Mouse (Mus musculus) embryonic facial prominence, embryonic 14.5 days (tissue): ENCODE measurements around the gene Erp29. TPM values are rescaled to one million over a fixed set of nuclear protein-coding genes. Genes with fewer than 3 reads are reported as not detected.

Experiments
- ATAC-seq: fragments of 200-750 bp; cut with Nextera tagmentation; 2 replicates; pipeline ENCODE4 v1.8.0; 2017; ENCODE audit warnings: low read depth, moderate number of reproducible peaks, moderate TSS enrichment
- DNase-seq: peaks from one replicate; pipeline ENCODE4 v3.0.0-alpha.2; 2015; ENCODE audit warnings: low spot score
- H3K27ac ChIP-seq: fragments of 300-500 bp; sonication (generic); replicated peaks from 2 replicates; pipeline ENCODE4 v1.5.1; 2014; ENCODE audit warnings: low read depth, mild to moderate bottlenecking, low read length, moderate library complexity
- H3K27me3 ChIP-seq: fragments of 300-500 bp; sonication (generic); replicated peaks from 2 replicates; pipeline ENCODE4 v1.6.1; 2014; ENCODE audit warnings: low read length; ENCODE audit not compliant: control insufficient read depth, insufficient read depth
- H3K36me3 ChIP-seq: fragments of 300-500 bp; sonication (generic); 2 replicates; pipeline ENCODE4 v1.6.1; 2014; ENCODE audit warnings: low read length, mixed read lengths; ENCODE audit not compliant: control insufficient read depth, insufficient read depth
- H3K4me1 ChIP-seq: fragments of 300-500 bp; sonication (generic); 2 replicates; pipeline ENCODE4 v1.6.1; 2014; ENCODE audit warnings: antibody characterized with exemption, low read length; ENCODE audit not compliant: control insufficient read depth, insufficient read depth
- H3K4me2 ChIP-seq: fragments of 300-500 bp; sonication (generic); 2 replicates; pipeline ENCODE4 v1.6.1; 2014; ENCODE audit warnings: low read depth, mild to moderate bottlenecking, low read length, moderate library complexity, mixed read lengths
- H3K4me3 ChIP-seq: fragments of 300-500 bp; sonication (generic); 2 replicates; pipeline ENCODE4 v1.5.1; 2014; ENCODE audit warnings: low read depth, mild to moderate bottlenecking, low read length
- H3K9ac ChIP-seq: fragments of 300-500 bp; sonication (generic); 2 replicates; pipeline ENCODE4 v1.6.1; 2014; ENCODE audit warnings: low read depth, mild to moderate bottlenecking, low read length, moderate library complexity, mixed read lengths
- H3K9me3 ChIP-seq: fragments of 300-500 bp; sonication (generic); 2 replicates; pipeline ENCODE4 v1.6.1; 2016; ENCODE audit warnings: low read length; ENCODE audit not compliant: control insufficient read depth
- WGBS: fragments of 180-500 bp; shearing (Covaris S2); extraction: QIAGEN DNeasy Blood & Tissue Kit; methylation state at CpG from one replicate; pipeline ENCODE4 v1.1.7; 2014; 5-methylcytosine and 5-hydroxymethylcytosine counted together
- polyA plus RNA-seq: library from polyadenylated mRNA; unstranded; fragments of >200 nt; fragmentation: Nextera tagmentation; extraction: Ambion mirVana; gene quantifications from 2 replicates; pipeline ENCODE4 v1.2.1, GENCODE M21; 2014

Erp29 gene
- polyA plus RNA-seq, 1 experiment from 2014 or later = 157 TPM

DNA sequence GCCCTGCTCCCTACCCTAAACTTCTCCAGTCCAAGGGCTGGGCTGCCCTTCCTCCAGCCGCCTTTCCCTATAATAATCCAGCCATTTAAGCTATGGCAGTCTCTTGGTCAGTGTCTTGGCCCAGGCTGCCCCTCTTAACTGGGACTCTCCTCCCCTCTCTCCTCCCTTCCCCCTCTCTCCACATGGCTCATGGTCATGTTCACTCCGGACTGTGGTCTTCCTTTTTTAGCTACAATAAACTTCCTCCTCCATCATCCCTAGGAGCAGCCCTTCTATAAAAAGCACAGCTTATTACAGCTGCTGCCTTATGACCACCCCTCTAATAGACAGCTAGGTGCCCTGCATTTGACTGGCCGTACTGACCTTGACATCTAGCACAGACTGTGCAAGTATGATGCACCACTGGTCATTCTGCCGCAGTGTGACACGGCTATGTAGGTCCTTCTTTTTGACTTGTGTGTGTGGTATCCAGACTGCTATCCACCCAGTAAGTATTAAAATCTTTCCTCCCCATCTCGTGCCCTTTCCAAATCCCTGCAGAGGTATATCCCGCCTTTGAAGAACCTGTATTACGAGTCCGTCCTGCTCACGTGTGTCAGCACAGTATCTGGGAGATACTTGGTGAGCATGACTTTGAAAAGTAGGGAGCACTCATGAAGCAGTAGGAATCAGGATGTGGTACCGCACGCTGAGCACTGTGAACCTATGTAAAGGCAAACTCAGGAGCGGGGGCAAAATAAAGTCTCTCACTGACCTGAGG, 1.6 kb upstream of the Erp29 start:
- Histone ChIP-seq H3K4me2 (peak overlapping the region; percentile 84), H3K9ac (no peak overlapping the region), H3K4me3 (no peak overlapping the region), H3K4me1 (peaks cover 8% of the 10 kb centered on the region), H3K9me3 (no peaks in the 10 kb centered on the region), H3K36me3 (peaks cover 9% of the 10 kb centered on the region), H3K27ac (peak overlapping the region; percentile 67), H3K27me3 (no peaks in the 10 kb centered on the region)
- ATAC-seq (no peak), DNase-seq (peak; percentile 67)
- 79% methylated on average over 13 of the region's 13 CpGs for WGBS

DNA sequence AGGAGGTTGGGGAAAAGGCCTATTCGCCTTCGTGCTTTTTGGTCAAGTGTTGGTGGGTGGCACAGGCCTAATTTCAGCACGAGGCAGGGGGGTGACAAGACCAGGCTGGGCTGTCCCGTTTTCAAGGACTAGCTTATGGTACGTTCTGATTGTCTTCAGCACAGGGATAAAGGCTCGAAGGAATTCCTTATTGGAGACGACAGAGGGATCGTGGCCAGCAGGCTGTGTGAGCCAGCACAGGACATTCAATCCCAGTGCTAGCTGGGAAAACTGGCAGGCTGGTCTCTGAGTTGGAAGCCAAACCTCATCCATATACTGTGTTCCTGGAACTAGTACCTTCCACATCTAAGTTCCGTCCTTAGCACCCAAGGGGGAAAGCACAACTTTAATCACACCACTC, 600 bp upstream of the Erp29 start:
- Histone ChIP-seq H3K36me3 (peaks cover 19% of the 10 kb centered on the region), H3K9ac (peak overlapping the region; percentile 98), H3K27ac (peak overlapping the region; percentile 96), H3K9me3 (no peaks in the 10 kb centered on the region), H3K27me3 (no peaks in the 10 kb centered on the region), H3K4me1 (peaks cover 8% of the 10 kb centered on the region), H3K4me3 (peak overlapping the region; percentile 98), H3K4me2 (peak overlapping the region; percentile 84)
- ATAC-seq (0 out of 2 replicates have a peak, but pooled peaks have one; percentile 0), DNase-seq (peak; percentile 32)
- 6% methylated on average over 9 of the region's 9 CpGs for WGBS

GRCm38 (mm10) chr5:121451644-121452025, 671 bp downstream of the Erp29 start, which contains the start of gene Tmem116:
Gene Tmem116, plus strand, starts transcription at chr5:121451893.
- Histone ChIP-seq H3K9me3 (no peaks in the 10 kb centered on the region), H3K4me1 (peaks cover 8% of the 10 kb centered on the region), H3K4me3 (peak within 1 kb of the TSS; percentile 98), H3K27me3 (no peaks in the 10 kb centered on the region), H3K27ac (peak within 1 kb of the TSS; percentile 97), H3K4me2 (peak within 1 kb of the TSS; percentile 84), H3K36me3 (peaks cover 32% of the 10 kb centered on the region), H3K9ac (peak within 1 kb of the TSS; percentile 98)
- ATAC-seq (no peak), DNase-seq (peak; percentile 49)
- WGBS = 0% methylated on average over 17 of the region's 17 CpGs

DNA sequence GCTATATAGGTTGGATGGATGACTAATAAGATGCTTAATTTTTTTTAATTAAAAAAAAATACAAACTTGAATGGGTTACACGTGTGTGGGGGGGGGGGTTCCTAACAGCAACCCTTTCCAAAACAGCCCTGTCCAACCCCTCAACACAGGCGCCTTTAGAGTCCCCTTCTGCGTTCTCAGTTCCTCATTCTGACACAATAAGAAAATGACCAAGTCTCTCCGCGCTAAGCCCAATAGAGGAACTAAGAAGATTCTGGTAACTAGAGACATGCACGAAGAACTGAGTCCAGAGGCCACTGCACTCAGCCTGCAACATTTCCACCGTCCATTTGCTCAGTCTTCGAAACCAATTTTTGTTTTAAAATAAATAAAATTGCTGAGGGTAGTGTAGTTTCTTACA, 1.1 kb downstream of the Erp29 start:
- Histone ChIP-seq H3K4me1 (peaks cover 8% of the 10 kb centered on the region), H3K27ac (peak overlapping the region; percentile 97; the same call in 1 of the 2 replicates), H3K9me3 (no peaks in the 10 kb centered on the region), H3K9ac (peak overlapping the region; percentile 98), H3K27me3 (no peaks in the 10 kb centered on the region), H3K36me3 (peaks cover 36% of the 10 kb centered on the region), H3K4me2 (peak overlapping the region; percentile 84), H3K4me3 (peak overlapping the region; percentile 98)
- DNase-seq (no peak), ATAC-seq (no peak)
- WGBS = 25% methylated on average over 8 of the region's 8 CpGs

DNA sequence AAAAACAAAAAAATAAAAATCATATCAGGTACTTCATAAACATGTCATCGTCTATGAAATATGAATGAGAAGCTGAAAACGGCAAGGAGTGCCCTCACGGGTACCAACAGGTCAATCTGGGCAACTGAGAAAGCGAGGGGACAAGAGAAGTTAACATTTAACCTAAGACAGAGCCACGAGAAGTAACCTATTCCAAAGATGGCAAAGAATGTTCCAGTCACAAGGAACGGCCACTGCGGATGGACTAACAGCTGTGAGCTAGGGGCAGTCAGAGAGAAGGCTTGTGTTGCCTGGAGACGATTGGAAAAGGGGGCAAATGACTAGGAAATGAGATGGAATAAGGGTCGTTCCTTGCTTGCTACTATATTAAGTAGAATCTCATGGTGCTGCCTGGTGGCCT, 1.8 kb downstream of the Erp29 start:
- peak overlapping the region; percentile 84; the same call in 1 of the 2 replicates for H3K4me2 ChIP-seq
- 81% methylated on average over 9 of the region's 9 CpGs for WGBS

DNA sequence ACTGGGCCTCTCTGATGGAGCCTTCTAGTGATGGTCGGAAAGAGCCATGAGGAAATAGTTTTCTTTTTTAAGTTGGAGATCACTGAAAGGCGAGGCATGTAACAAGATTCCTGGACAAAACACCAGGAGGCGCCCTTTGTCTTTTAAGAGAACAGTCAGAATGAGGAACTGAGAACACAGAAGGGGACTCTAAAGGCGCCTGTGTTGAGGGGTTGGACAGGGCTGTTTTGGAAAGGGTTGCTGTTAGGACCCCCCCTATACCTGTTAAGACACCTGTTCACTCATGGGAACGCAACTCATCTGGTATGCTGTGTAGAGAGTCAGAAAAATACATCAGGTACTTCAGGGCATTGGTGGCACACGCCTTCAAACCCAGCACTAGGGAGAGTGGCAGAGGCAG, 2.3 kb downstream of the Erp29 start:
- Histone ChIP-seq H3K27me3 (no peaks in the 10 kb centered on the region), H3K4me3 (no peak overlapping the region), H3K36me3 (peaks cover 48% of the 10 kb centered on the region), H3K4me1 (peaks cover 8% of the 10 kb centered on the region), H3K9ac (no peak overlapping the region), H3K27ac (no peak overlapping the region), H3K4me2 (no peak overlapping the region), H3K9me3 (no peaks in the 10 kb centered on the region)
- DNase-seq (peak; percentile 56), ATAC-seq (no peak)
- WGBS = 63% methylated on average over 6 of the region's 6 CpGs

More for the DNA sequence above, 1.8 kb downstream of the Erp29 start:
- DNase-seq (no peak), ATAC-seq (no peak)
- Histone ChIP-seq H3K4me1 (peaks cover 8% of the 10 kb centered on the region), H3K27me3 (no peaks in the 10 kb centered on the region), H3K9ac (no peak overlapping the region; the same call in 1 of the 2 replicates), H3K9me3 (no peaks in the 10 kb centered on the region), H3K27ac (no peak overlapping the region), H3K36me3 (peaks cover 43% of the 10 kb centered on the region), H3K4me3 (no peak overlapping the region)

DNA sequence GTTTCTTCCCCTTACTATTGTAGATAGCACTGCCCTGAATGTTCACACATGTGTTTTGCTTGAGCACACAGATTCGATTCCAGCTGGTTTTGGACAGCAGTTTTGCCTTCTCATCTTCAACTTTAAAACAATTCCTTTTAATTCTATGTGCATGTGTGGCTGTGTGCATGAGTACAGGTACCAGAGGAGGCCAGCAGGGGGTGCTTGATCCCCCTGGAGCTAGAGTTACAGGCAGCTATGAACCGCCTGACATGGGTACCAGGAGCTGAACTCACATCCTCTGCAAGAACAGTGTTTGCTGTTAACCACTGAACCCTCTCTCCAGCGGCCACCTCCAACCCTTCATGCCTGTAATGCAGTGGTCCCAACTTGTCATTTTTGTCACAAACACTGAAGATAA, 3.9 kb downstream of the Erp29 start:
- Histone ChIP-seq H3K36me3 (peaks cover 64% of the 10 kb centered on the region), H3K27ac (no peak overlapping the region), H3K4me2 (no peak overlapping the region), H3K4me3 (no peak overlapping the region), H3K27me3 (no peaks in the 10 kb centered on the region), H3K9me3 (no peaks in the 10 kb centered on the region), H3K9ac (no peak overlapping the region), H3K4me1 (peaks cover 5% of the 10 kb centered on the region)
- 91% methylated on average over 3 of the region's 3 CpGs for WGBS
- ATAC-seq (no peak), DNase-seq (no peak)

DNA sequence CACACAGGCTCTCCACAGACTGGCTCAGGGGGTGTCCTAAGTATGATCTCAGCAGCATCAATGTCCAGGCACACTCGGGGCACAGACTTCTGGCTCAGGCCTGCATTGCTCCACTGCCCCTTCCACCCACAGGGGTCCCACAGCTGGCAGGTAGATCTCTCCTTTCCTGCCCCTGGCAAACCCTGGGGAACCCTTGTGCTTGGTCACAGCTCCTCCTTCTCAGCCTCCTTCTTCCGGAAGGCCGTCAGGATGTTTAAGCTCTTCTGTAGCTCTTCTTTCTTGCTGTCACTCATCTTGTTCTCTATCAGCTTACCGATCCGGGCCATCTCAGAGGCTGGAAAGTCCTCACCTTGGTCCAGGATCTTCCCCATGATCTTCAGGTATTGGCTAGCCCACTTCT, 7.4 kb downstream of the Erp29 start:
- Histone ChIP-seq H3K27ac (no peak overlapping the region), H3K4me2 (no peak overlapping the region), H3K9me3 (no peaks in the 10 kb centered on the region), H3K4me1 (no peaks in the 10 kb centered on the region), H3K36me3 (peaks cover 92% of the 10 kb centered on the region), H3K27me3 (no peaks in the 10 kb centered on the region), H3K9ac (no peak overlapping the region), H3K4me3 (no peak overlapping the region)
- 94% methylated on average over 5 of the region's 5 CpGs for WGBS
- no peak for ATAC-seq
- DNase-seq = no peak

DNA sequence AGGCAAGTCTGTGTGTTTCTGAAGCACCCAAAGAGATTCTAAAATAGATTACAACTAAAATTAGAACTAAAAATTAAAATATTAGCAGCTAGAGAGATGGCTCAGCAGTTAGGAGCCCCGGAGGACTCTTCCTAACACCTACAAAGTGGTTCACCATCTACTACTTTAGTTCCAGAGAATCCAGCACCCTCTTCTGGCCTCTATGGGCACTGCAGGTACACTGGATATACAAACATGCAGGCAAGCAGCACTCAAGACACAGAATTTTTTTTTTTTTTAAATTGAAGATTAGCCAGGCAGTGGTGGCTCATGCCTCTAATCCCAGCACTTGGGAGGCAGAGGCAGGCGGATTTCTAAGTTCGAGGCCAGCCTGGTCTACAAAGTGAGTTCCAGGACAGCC, 8.8 kb downstream of the Erp29 start:
- Histone ChIP-seq H3K9me3 (no peaks in the 10 kb centered on the region), H3K27ac (no peak overlapping the region), H3K9ac (no peak overlapping the region), H3K27me3 (no peaks in the 10 kb centered on the region), H3K4me1 (no peaks in the 10 kb centered on the region), H3K4me3 (no peak overlapping the region), H3K4me2 (no peak overlapping the region), H3K36me3 (peaks cover 93% of the 10 kb centered on the region)
- 94% methylated on average over 3 of the region's 3 CpGs for WGBS
- no peak for DNase-seq
- ATAC-seq = no peak
